Mouse (Mus musculus): ENCODE data around the gene Olfr804. TPM values are rescaled to one million over a fixed set of nuclear protein-coding genes. Genes with fewer than 3 reads are reported as not detected.

Gene Olfr804
- total RNA-seq (2014; fragmentation: Nextera tagmentation) = not detected in 2 replicates
- total RNA-seq (2017) = not detected in 2 replicates

DNA sequence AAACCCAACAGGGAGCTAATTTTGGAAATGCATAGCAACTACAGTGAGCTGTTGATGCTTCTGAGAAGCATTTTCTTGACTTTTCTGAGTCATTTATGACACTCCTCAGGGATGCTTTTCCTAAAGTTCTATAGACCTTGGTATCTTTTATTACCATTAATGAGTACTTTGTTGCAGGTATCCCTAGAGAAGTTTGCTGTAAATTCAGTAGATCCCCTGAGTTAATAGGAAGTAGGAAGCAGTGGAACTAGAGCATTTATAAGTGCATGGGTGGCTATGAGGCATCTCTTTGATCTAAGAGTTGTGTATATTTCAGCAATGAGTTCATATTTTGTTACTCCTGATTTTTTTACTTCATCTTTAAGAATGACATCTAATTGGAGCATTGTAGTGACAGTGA is at the start of gene Olfr804:
Gene Olfr804, plus strand, starts transcription at position 301 of the 400 bp plus-strand sequence.
- ATAC-seq (replicated peaks; ENCODE audit: low FRiP score, low TSS enrichment, poor library complexity, severe bottlenecking) = no peak

DNA sequence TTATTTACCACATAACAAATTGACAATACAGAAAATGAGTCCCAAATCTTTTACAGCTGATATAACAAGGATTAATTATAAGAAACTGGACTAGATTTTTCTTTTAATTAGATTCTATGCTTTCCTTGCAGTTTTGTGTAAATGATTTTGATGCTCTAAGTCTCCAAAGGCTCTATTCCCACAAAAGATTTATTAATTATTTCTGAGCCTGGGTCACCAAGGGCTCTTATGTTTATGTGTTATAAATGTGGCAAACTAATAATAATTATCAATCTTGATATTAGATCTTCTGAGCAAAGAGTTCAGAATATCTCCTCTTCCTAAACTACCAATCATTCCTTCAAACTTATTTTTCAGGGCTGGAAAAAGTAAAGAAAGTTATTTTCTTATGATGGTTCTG is 45.6 kb upstream of the Olfr804 start, which contains the start of gene Olfr800:
Gene Olfr800, plus strand, starts transcription at position 301 of the 400 bp plus-strand sequence.
- no peak for ATAC-seq (replicated peaks; ENCODE audit: low FRiP score, low TSS enrichment, poor library complexity, severe bottlenecking)

- no peak for ATAC-seq (replicated peaks; ENCODE audit: low FRiP score, low TSS enrichment, poor library complexity, severe bottlenecking)
Observed at GRCm38 (mm10) chr10:129673765-129674164, 29.2 kb upstream of the Olfr804 start, which contains the start of gene Olfr801. Gene Olfr801 (minus strand): TSS chr10:129673865.

GRCm38 (mm10) chr10:129688069-129688468 is 14.9 kb upstream of the Olfr804 start, which contains the start of gene Olfr802:
Gene Olfr802 (minus strand): TSS chr10:129688169.
- no peak for ATAC-seq (replicated peaks; ENCODE audit: low FRiP score, low TSS enrichment, poor library complexity, severe bottlenecking)

DNA sequence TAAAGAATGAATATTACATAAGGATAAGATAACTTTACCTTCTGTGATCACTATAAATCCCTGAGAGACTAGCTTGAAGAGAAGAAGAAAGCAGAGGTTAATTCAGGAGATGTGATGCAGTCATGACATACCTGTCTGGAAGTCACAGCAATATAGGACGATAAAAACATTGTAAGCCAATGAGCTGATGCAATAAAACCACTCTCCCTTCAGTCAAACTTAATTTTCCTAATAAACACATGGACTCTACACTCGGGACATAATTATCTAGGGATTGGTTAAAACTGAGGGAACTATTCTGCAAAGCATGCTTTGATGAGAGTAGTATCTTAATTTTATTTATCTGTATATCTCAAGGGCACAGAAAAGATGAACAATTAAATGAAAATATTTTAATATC is 8.8 kb upstream of the Olfr804 start, which contains the start of gene Olfr803:
Gene Olfr803, minus strand, starts transcription at position 101 of the 400 bp plus-strand sequence.
- ATAC-seq (replicated peaks; ENCODE audit: low FRiP score, low TSS enrichment, poor library complexity, severe bottlenecking) = no peak

DNA sequence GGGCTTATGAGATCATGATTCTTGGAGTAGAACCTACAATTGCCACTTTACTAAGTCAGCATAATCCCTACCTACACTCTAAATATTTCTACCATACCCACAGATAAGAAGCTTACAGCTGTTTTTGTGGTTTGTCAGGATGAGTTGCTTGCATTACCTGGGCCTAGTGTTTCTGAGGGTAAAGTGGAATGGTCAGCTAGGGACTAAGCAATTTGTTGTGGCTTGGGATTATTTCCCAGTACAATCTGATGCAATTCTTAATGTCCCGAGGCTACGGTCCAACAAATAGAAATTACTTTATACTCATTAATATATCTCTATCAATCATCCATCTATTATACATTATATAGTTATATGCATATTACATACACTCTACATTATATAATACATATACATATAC is 26.3 kb downstream of the Olfr804 start, which contains the start of gene Olfr805:
Gene Olfr805, minus strand, starts transcription at position 101 of the 400 bp plus-strand sequence.
- ATAC-seq (replicated peaks; ENCODE audit: low FRiP score, low TSS enrichment, poor library complexity, severe bottlenecking) = no peak

- no peak for ATAC-seq (replicated peaks; ENCODE audit: low FRiP score, low TSS enrichment, poor library complexity, severe bottlenecking)
Observed at GRCm38 (mm10) chr10:129741821-129742220, 38.8 kb downstream of the Olfr804 start, which contains the start of gene Olfr806. Gene Olfr806 (minus strand): TSS chr10:129741921.

- no peak for ATAC-seq (replicated peaks; ENCODE audit: low FRiP score, low TSS enrichment, poor library complexity, severe bottlenecking)
Observed at GRCm38 (mm10) chr10:129757693-129758092, 54.7 kb downstream of the Olfr804 start, which contains the start of gene Olfr807. Gene Olfr807 (minus strand): TSS chr10:129757793.

Other genes with a start within 250 kb of the Olfr804 start
- not detected in 2 replicates for gene Olfr787, start 241.3 kb upstream of the Olfr804 start, total RNA-seq (2014; fragmentation: Nextera tagmentation)
- not detected in 2 replicates for gene Olfr787, start 241.3 kb upstream of the Olfr804 start, total RNA-seq (2017)
- not detected in 2 replicates for gene Olfr788, start 232.2 kb upstream of the Olfr804 start, total RNA-seq (2014; fragmentation: Nextera tagmentation)
- not detected in 2 replicates for gene Olfr788, start 232.2 kb upstream of the Olfr804 start, total RNA-seq (2017)
- not detected in 2 replicates for gene Olfr789, start 218.5 kb upstream of the Olfr804 start, total RNA-seq (2014; fragmentation: Nextera tagmentation)
- not detected in 2 replicates for gene Olfr789, start 218.5 kb upstream of the Olfr804 start, total RNA-seq (2017)
- not detected in 2 replicates for gene Olfr790, start 204.7 kb upstream of the Olfr804 start, total RNA-seq (2014; fragmentation: Nextera tagmentation)
- gene Olfr790, start 204.7 kb upstream of the Olfr804 start, total RNA-seq (2017) = not detected in 2 replicates
- not detected in 2 replicates for gene Olfr791, start 181.4 kb upstream of the Olfr804 start, total RNA-seq (2014; fragmentation: Nextera tagmentation)
- gene Olfr791, start 181.4 kb upstream of the Olfr804 start, total RNA-seq (2017) = not detected in 2 replicates
- gene Olfr792, start 164.0 kb upstream of the Olfr804 start, total RNA-seq (2014; fragmentation: Nextera tagmentation) = not detected in 2 replicates
- gene Olfr792, start 164.0 kb upstream of the Olfr804 start, total RNA-seq (2017) = not detected in 2 replicates
- not detected in 2 replicates for gene Olfr794, start 135.6 kb upstream of the Olfr804 start, total RNA-seq (2014; fragmentation: Nextera tagmentation)
- not detected in 2 replicates for gene Olfr794, start 135.6 kb upstream of the Olfr804 start, total RNA-seq (2017)
- not detected in 2 replicates for gene Olfr796, start 90.6 kb upstream of the Olfr804 start, total RNA-seq (2014; fragmentation: Nextera tagmentation)
- not detected in 2 replicates for gene Olfr796, start 90.6 kb upstream of the Olfr804 start, total RNA-seq (2017)
- gene Olfr798, start 75.3 kb upstream of the Olfr804 start, total RNA-seq (2014; fragmentation: Nextera tagmentation) = not detected in 2 replicates
- not detected in 2 replicates for gene Olfr798, start 75.3 kb upstream of the Olfr804 start, total RNA-seq (2017)
- gene Olfr799, start 65.7 kb upstream of the Olfr804 start, total RNA-seq (2014; fragmentation: Nextera tagmentation) = not detected in 2 replicates
- gene Olfr799, start 65.7 kb upstream of the Olfr804 start, total RNA-seq (2017) = not detected in 2 replicates
- gene Olfr800, start 45.5 kb upstream of the Olfr804 start, total RNA-seq (2014; fragmentation: Nextera tagmentation) = not detected in 2 replicates
- gene Olfr800, start 45.5 kb upstream of the Olfr804 start, total RNA-seq (2017) = not detected in 2 replicates
- not detected in 2 replicates for gene Olfr801, start 29.3 kb upstream of the Olfr804 start, total RNA-seq (2014; fragmentation: Nextera tagmentation)
- gene Olfr801, start 29.3 kb upstream of the Olfr804 start, total RNA-seq (2017) = not detected in 2 replicates
- not detected in 2 replicates for gene Olfr802, start 15.0 kb upstream of the Olfr804 start, total RNA-seq (2014; fragmentation: Nextera tagmentation)
- gene Olfr802, start 15.0 kb upstream of the Olfr804 start, total RNA-seq (2017) = not detected in 2 replicates
- not detected in 2 replicates for gene Olfr803, start 8.9 kb upstream of the Olfr804 start, total RNA-seq (2014; fragmentation: Nextera tagmentation)
- not detected in 2 replicates for gene Olfr803, start 8.9 kb upstream of the Olfr804 start, total RNA-seq (2017)
- not detected in 2 replicates for gene Olfr805, start 26.2 kb downstream of the Olfr804 start, total RNA-seq (2014; fragmentation: Nextera tagmentation)
- not detected in 2 replicates for gene Olfr805, start 26.2 kb downstream of the Olfr804 start, total RNA-seq (2017)
- not detected in 2 replicates for gene Olfr806, start 38.7 kb downstream of the Olfr804 start, total RNA-seq (2014; fragmentation: Nextera tagmentation)
- not detected in 2 replicates for gene Olfr806, start 38.7 kb downstream of the Olfr804 start, total RNA-seq (2017)
- not detected in 2 replicates for gene Olfr807, start 54.6 kb downstream of the Olfr804 start, total RNA-seq (2014; fragmentation: Nextera tagmentation)
- gene Olfr807, start 54.6 kb downstream of the Olfr804 start, total RNA-seq (2017) = not detected in 2 replicates
- gene Olfr808, start 62.3 kb downstream of the Olfr804 start, total RNA-seq (2014; fragmentation: Nextera tagmentation) = 0.12 TPM in 1 of 2 replicates, not detected in the other
- not detected in 2 replicates for gene Olfr808, start 62.3 kb downstream of the Olfr804 start, total RNA-seq (2017)
- not detected in 2 replicates for gene Olfr809, start 71.4 kb downstream of the Olfr804 start, total RNA-seq (2014; fragmentation: Nextera tagmentation)
- not detected in 2 replicates for gene Olfr809, start 71.4 kb downstream of the Olfr804 start, total RNA-seq (2017)
- not detected in 2 replicates for gene Olfr810, start 91.7 kb downstream of the Olfr804 start, total RNA-seq (2014; fragmentation: Nextera tagmentation)
- not detected in 2 replicates for gene Olfr810, start 91.7 kb downstream of the Olfr804 start, total RNA-seq (2017)
- gene Olfr811, start 101.2 kb downstream of the Olfr804 start, total RNA-seq (2014; fragmentation: Nextera tagmentation) = not detected in 2 replicates
- gene Olfr811, start 101.2 kb downstream of the Olfr804 start, total RNA-seq (2017) = not detected in 2 replicates
- not detected in 2 replicates for gene Olfr812, start 142.9 kb downstream of the Olfr804 start, total RNA-seq (2014; fragmentation: Nextera tagmentation)
- not detected in 2 replicates for gene Olfr812, start 142.9 kb downstream of the Olfr804 start, total RNA-seq (2017)
- not detected in 2 replicates for gene Olfr813, start 152.2 kb downstream of the Olfr804 start, total RNA-seq (2014; fragmentation: Nextera tagmentation)
- not detected in 2 replicates for gene Olfr813, start 152.2 kb downstream of the Olfr804 start, total RNA-seq (2017)
- not detected in 2 replicates for gene Olfr814, start 176.6 kb downstream of the Olfr804 start, total RNA-seq (2014; fragmentation: Nextera tagmentation)
- gene Olfr814, start 176.6 kb downstream of the Olfr804 start, total RNA-seq (2017) = not detected in 2 replicates
- not detected in 2 replicates for gene Olfr815, start 202.7 kb downstream of the Olfr804 start, total RNA-seq (2014; fragmentation: Nextera tagmentation)
- gene Olfr815, start 202.7 kb downstream of the Olfr804 start, total RNA-seq (2017) = not detected in 2 replicates
- not detected in 2 replicates for gene Olfr816, start 212.4 kb downstream of the Olfr804 start, total RNA-seq (2014; fragmentation: Nextera tagmentation)
- not detected in 2 replicates for gene Olfr816, start 212.4 kb downstream of the Olfr804 start, total RNA-seq (2017)
- not detected in 2 replicates for gene Olfr818, start 245.9 kb downstream of the Olfr804 start, total RNA-seq (2014; fragmentation: Nextera tagmentation)
- gene Olfr818, start 245.9 kb downstream of the Olfr804 start, total RNA-seq (2017) = not detected in 2 replicates